Mouse (Mus musculus) embryo, embryonic 10 days (tissue): Measurements from ENCODE around the gene Smox.
A peak's percentile ranks its signal among the peaks of the same experiment; 100 is the strongest.
"Not testable (repeated sequence)": the region's sequence is repeated elsewhere in the genome, so short reads cannot be mapped to it uniquely, and the experiment has no call there.

Source experiments
- DNase-seq: peaks from one replicate; pipeline ENCODE4 v3.0.0-alpha.2; 2015; ENCODE audit warnings: low spot score

The Smox gene

DNA sequence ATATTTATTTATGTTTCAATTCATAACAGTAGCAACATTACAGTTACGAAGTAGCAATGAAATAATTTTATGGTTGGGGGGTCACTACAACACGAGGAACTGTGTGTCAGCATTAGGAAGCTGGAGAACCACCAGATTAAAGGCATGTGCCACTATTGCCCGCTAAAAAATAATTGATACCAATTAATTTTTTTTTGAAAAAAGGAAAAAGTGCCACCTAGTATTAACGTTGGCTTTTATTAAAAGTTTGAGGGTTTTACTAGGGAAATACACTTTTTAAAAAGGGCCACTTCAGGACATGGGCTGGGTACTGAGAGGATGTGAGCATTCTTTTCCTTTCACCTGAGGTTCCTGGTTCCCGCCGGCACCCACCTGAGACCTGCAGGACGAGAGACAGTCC lies at the start of gene Smox:
Smox (plus strand) TSS at position 301 of the 400 bp plus-strand sequence.
- no peak for DNase-seq

DNA sequence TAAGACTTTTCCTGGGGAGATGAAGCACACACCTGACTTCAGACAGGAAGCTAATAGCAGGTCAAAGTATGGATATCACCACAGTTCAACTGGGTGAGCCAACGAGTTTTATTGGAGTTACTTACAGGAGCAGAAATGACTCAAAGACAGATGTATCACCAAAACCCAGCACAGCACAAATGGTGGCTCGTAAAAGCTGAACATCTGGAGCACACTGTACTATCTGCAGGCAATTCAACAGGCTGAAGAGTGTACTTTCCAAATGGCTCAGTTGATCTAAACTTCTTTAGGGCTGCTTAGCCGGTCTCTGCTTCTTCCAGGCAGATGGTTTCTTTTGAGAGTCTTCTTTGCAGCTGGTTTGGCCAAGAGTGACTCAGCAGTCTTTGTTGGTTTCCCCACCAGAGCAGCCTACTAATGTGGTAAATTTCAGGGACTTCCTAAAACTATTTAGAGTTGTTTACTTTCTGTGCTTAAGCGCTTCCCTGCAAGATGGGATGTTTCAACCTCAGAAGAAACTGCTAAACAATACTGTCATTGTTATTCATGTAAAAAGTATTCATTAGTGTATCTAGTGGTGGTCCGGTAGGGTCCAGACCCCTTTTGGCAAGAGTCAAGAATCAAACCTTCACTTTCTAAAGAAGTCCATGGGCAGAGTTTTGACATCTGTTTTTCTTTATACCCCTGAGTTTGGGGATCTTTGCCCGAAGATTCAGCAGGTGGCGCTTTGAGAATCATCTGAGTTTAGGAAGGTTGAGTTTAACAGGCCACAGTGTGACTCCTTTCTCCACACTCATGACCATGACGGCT lies 48.0 kb upstream of the Smox start:
- peak; percentile 7 for DNase-seq

GRCm38 (mm10) chr2:131443891-131444190 lies 47.5 kb upstream of the Smox start:
- no peak for DNase-seq

GRCm38 (mm10) chr2:131446416-131446982 lies 44.8 kb upstream of the Smox start:
- no peak for DNase-seq

GRCm38 (mm10) chr2:131447566-131448330 lies 43.5 kb upstream of the Smox start:
- no peak for DNase-seq

DNA sequence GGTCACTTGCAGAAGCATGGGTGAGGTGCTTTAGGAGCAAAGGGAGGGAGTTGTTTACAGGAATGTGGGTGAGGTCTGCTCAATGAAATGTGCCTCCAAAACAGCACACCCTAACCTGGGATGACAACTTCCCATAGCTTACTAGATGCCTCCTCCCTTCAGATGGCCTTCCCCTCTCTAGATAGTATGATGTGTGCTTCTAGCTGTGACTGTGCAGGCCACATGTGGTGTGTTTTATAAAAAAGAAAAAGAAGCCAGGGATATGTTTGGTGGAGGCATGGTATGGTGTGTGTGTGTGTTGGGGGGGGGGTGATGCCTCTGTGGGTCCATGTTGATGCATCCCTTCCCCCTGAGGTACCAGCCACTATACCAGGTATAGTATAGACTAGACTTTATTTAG lies 42.9 kb upstream of the Smox start:
- no peak for DNase-seq

DNA sequence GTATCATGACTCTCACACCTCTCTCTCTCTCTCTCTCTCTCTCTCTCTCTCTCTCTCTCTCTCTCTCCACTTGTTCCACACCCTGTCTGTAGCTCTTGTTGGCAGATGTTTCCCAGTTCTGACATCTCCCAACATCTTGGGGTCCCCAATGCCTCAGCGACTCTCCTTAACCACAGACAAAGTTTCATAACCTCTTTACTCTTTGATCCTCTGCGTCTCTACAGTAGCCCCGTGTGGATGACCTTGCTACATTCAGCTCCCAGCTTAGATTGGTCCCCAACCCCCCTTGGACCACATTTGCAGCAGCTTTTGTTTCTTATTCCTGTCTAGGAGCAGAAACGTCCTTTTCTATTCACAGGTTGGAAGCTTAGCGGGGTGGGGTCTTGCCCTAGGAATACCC lies 41.6 kb upstream of the Smox start:
- no peak for DNase-seq

DNA sequence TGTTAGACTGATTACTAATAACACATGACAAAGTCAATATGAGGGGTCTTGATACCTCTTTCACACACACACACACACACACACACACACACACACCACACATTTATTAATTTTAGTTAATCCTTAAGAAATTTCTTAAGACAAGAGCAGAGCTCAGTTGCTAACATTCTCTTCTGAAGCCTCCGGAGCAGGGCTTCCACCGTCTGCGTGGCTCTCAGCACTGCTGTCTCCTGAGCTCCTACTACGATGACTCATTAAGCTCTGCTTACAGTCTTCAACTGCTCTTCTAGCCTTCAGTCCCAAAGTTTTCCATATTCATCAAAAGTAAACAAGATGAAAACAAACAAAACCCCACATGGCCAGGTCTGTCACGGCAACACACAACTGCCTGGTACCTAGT lies 40.8 kb upstream of the Smox start:
- DNase-seq: no peak

DNA sequence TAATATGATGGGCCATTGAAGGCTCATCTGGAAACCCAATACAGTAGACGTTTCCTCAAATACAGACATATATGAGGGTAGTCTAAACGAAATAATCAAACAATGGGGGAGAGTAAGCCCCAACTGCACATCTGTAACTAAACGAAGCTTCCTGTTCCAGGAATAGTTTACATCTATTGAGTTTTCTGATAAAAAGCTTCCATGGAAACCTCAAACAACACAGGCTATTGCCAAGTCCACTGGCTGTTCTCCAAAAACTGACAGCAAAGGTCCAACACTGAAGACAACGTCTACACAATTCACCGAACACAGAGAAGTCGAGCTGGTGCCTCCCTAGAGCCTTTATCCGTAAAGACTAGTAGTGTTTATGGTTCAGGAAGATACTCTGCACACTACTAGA lies 33.6 kb upstream of the Smox start:
- no peak for DNase-seq

DNA sequence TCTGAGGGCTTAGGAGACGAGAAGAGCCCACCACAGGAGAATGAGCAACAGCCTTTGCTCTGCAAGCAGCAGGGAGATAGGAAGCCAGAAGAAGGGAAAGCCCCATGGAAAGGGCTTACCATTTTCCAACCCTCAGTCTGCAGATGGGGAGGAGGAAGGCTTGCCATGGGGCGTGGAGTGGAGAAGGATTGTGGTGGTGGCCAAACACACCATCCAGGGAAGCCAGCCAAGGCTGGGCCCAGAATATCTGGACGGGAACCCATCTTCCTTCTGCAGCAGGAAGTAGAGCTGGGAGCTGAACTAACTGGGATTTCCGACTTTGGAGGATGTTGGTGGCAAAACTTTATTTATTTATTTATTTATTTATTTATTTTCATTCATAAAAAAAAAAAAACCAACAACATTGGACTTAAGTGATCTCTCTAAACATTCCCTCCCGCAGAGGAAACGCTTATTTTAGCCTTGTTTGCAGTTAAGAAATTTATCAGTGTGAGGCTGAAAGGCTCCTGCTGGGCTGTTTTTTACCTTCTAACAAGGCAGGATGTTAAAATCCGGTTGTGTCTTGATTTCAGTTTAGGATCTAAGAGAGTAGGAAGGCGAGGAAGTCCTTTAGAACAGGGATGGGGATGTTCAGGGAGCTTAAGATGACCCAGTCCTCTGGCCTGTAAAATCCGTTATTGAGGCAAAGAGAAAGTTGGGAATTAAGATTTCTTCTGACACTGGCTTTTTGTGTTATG lies 30.2 kb upstream of the Smox start:
- no peak for DNase-seq

DNA sequence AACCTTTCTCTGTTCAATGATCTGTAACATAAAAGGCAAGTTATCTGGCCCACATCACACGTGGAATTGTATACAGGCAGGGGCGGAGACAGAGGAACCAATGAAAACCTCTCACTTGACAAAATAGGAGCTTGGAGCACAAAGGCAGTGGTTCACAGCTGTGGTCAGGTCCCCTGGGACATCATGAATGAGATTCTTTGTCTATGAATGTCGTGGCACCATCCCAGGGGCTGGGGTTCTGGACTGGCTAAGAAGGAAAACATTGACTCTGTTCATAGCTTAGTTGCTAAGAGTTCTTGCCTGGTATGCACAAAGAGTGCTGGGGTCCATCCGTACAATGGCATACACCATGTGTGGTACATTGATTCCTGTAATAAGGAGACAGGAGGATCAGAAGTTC lies 28.3 kb upstream of the Smox start:
- DNase-seq: no peak

- DNase-seq: no peak
These were observed 27.1 kb upstream of the Smox start for GRCm38 (mm10) chr2:131464147-131464546.

DNA sequence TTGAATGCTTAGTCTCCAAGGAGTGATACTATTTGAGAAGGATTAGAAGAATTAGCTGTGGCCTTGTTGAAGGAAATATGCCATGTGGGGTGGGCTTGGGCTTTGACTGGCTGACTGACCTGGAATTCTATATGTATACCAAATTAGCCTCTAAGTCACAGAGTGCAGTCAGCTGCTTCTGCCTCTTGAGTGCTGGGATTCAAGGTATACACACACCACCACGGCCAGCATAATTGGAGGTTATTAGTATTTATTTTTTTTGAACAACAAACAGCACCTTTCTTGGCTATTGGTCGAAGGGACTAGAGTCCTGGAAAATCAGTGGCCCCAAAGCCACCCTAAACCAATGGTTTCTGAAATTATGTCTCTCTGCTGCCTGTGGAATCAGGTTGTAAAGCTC lies 24.6 kb upstream of the Smox start:
- DNase-seq: no peak

GRCm38 (mm10) chr2:131469916-131470315 lies 21.4 kb upstream of the Smox start:
- DNase-seq: no peak

GRCm38 (mm10) chr2:131473749-131474148 lies 17.5 kb upstream of the Smox start:
- no peak for DNase-seq

DNA sequence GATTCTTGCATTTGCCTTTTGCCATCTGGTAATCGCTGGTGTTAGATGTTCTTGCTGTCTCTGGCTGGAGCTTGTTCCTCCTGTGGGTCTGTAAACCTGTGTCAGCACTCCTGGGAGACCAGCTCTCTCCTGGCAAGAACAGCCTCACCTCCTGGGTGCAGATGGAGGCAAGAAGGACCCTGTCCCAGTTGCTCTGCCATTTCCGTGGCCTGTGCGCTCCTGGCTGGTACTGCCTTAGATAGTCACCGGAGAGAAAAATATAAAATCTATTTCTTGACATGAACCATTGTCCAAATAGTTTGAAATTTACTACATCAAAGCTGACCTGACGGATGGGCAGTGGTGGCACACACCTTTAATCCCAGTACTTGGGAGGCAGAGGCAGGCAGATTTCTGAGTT lies 14.2 kb upstream of the Smox start:
- DNase-seq: not testable (repeated sequence)

GRCm38 (mm10) chr2:131477917-131478316 lies 13.4 kb upstream of the Smox start:
- no peak for DNase-seq

GRCm38 (mm10) chr2:131478349-131478748 lies 12.9 kb upstream of the Smox start:
- no peak for DNase-seq

GRCm38 (mm10) chr2:131478916-131479315 lies 12.4 kb upstream of the Smox start:
- DNase-seq: no peak

- no peak for DNase-seq
These were observed 9.6 kb upstream of the Smox start for GRCm38 (mm10) chr2:131481733-131482132.

GRCm38 (mm10) chr2:131482478-131482877 lies 8.8 kb upstream of the Smox start:
- DNase-seq: no peak

GRCm38 (mm10) chr2:131483562-131483961 lies 7.7 kb upstream of the Smox start:
- DNase-seq: no peak

- no peak for DNase-seq
These were observed 7.1 kb upstream of the Smox start for GRCm38 (mm10) chr2:131484182-131484581.
